Mouse (Mus musculus) embryonic fibroblast, embryonic 13.5 days (primary cell): ENCODE results near the gene Tstd3.
A peak's percentile ranks its signal among the peaks of the same experiment; 100 is the strongest.

Experiments used
- CTCF ChIP-seq: IDR thresholded peaks from 2 replicates; pipeline ENCODE4 v1.5.1; 2011; ENCODE audit warnings: mild to moderate bottlenecking, control low read depth, low read length, moderate library complexity, borderline replicate concordance; ENCODE audit not compliant: insufficient read depth
- POLR2A ChIP-seq: IDR thresholded peaks from 2 replicates; pipeline ENCODE4 v1.6.1; 2011; ENCODE audit warnings: low read depth, mild to moderate bottlenecking, control low read depth, low read length, moderate library complexity

- TF ChIP-seq CTCF, result peak; percentile 35; the same call in 1 of the 2 replicates
- TF ChIP-seq POLR2A, result peak; percentile 53
Observed at GRCm38 (mm10) chr4:21766863-21767304, at the start of gene Tstd3, which contains the start of gene Usp45.
